Mouse (Mus musculus) retina, postnatal 1 day (tissue): ENCODE measurements at regions not wholly inside any gene's neighbourhood (a gene's known extent, or its start where the extent isn't known, plus 50 kb on each side); places are given as distances from the start of the nearest gene placed in this dataset.
"Not testable (repeated sequence)": the region's sequence is repeated elsewhere in the genome, so short reads cannot be mapped to it uniquely, and the experiment has no call there.

ENCODE experiments used
- DNase-seq: peaks from one replicate; pipeline ENCODE4 v3.0.0-alpha.2; 2012

GRCm38 (mm10) chr2:171587635-171588034 lies 455.6 kb downstream of the Cbln4 start:
- peak; percentile 6 for DNase-seq

- DNase-seq: no peak
Observed at GRCm38 (mm10) chr2:171586853-171587220, 456.4 kb downstream of the Cbln4 start.

- no peak for DNase-seq
Observed at GRCm38 (mm10) chr2:171586217-171586852, 456.9 kb downstream of the Cbln4 start.

- no peak for DNase-seq
Observed at GRCm38 (mm10) chr2:171574360-171574759, 468.9 kb downstream of the Cbln4 start.

- no peak for DNase-seq
Observed at GRCm38 (mm10) chr2:171562656-171563055, 480.6 kb downstream of the Cbln4 start.

GRCm38 (mm10) chr2:171542768-171543167 lies 500.5 kb downstream of the Cbln4 start:
- DNase-seq: not testable (repeated sequence)

- no peak for DNase-seq
Observed at GRCm38 (mm10) chr2:171514876-171515275, 528.4 kb downstream of the Cbln4 start.

- DNase-seq: no peak
Observed at GRCm38 (mm10) chr2:171496620-171497019, 546.6 kb downstream of the Cbln4 start.

- peak; percentile 42 for DNase-seq
Observed at GRCm38 (mm10) chr2:171493741-171494140, 549.5 kb downstream of the Cbln4 start.

GRCm38 (mm10) chr2:171487284-171487683 lies 556.0 kb downstream of the Cbln4 start:
- peak; percentile 47 for DNase-seq

- DNase-seq: peak; percentile 16
Observed at GRCm38 (mm10) chr2:171453241-171453640, 590.0 kb downstream of the Cbln4 start.

GRCm38 (mm10) chr2:171406057-171406456 lies 637.2 kb downstream of the Cbln4 start:
- no peak for DNase-seq

- DNase-seq: no peak
Observed at GRCm38 (mm10) chr2:171388936-171389335, 654.3 kb downstream of the Cbln4 start.

GRCm38 (mm10) chr2:171373457-171373856 lies 641.9 kb downstream of the Dok5 start:
- no peak for DNase-seq

GRCm38 (mm10) chr2:171373016-171373415 lies 641.4 kb downstream of the Dok5 start:
- DNase-seq: no peak

- no peak for DNase-seq
Observed at GRCm38 (mm10) chr2:171371751-171372150, 640.1 kb downstream of the Dok5 start.

- DNase-seq: no peak
Observed at GRCm38 (mm10) chr2:171365553-171365952, 633.9 kb downstream of the Dok5 start.

- DNase-seq: no peak
Observed at GRCm38 (mm10) chr2:171364621-171365020, 633.0 kb downstream of the Dok5 start.

GRCm38 (mm10) chr2:171363381-171363780 lies 631.8 kb downstream of the Dok5 start:
- no peak for DNase-seq

GRCm38 (mm10) chr2:171358071-171358760 lies 626.6 kb downstream of the Dok5 start:
- no peak for DNase-seq

- no peak for DNase-seq
Observed at GRCm38 (mm10) chr2:171348156-171348555, 616.5 kb downstream of the Dok5 start.

- no peak for DNase-seq
Observed at GRCm38 (mm10) chr2:171333816-171334757, 602.5 kb downstream of the Dok5 start.

GRCm38 (mm10) chr2:171332826-171333225 lies 601.2 kb downstream of the Dok5 start:
- no peak for DNase-seq
